Mouse (Mus musculus) effector memory CD4-positive, alpha-beta T cell, adult 7 months (primary cell): ENCODE measurements around the gene Rad51. TPM values are rescaled to one million over a fixed set of nuclear protein-coding genes. Genes with fewer than 3 reads are reported as not detected.

Experiments used
- polyA plus RNA-seq: library from polyadenylated mRNA; unstranded; fragments of 100-300 nt; shearing (Covaris generic); gene quantifications from one replicate; pipeline ENCODE4 v1.2.1, GENCODE M21; 2017

Rad51 gene
- polyA plus RNA-seq = 2.1 TPM

GRCm38 (mm10) chr2:119112438-119113112 lies at the start of gene Rad51:
Rad51 (plus strand) TSS chr2:119112793.

GRCm38 (mm10) chr2:119156681-119157572 lies 44.3 kb downstream of the Rad51 start, which contains the start of gene Rmdn3:
Rmdn3 (minus strand) TSS chr2:119157034.

GRCm38 (mm10) chr2:119166901-119167865 lies 54.6 kb downstream of the Rad51 start, which contains the start of gene Gchfr:
Gchfr (plus strand) TSS chr2:119167773.

GRCm38 (mm10) chr2:119173991-119174651 lies 61.5 kb downstream of the Rad51 start, which contains the start of gene Gm14137:
Gm14137 (plus strand) TSS chr2:119174509.

Other genes starting within 250 kb of the Rad51 start
- 16.6 TPM for gene Bahd1, start 212.4 kb upstream of the Rad51 start, polyA plus RNA-seq
- not detected for gene Chst14, start 186.3 kb upstream of the Rad51 start, polyA plus RNA-seq
- 11.3 TPM for gene Ccdc32, start 83.4 kb upstream of the Rad51 start, polyA plus RNA-seq
- gene Rpusd2, start 78.0 kb upstream of the Rad51 start, polyA plus RNA-seq = 3.2 TPM
- gene Knl1, start 65.7 kb upstream of the Rad51 start, polyA plus RNA-seq = 1.2 TPM
- gene Rmdn3, start 44.2 kb downstream of the Rad51 start, polyA plus RNA-seq = 25.3 TPM
- not detected for gene Gchfr, start 55.0 kb downstream of the Rad51 start, polyA plus RNA-seq
- gene Gm14137, start 61.7 kb downstream of the Rad51 start, polyA plus RNA-seq = not detected
- gene Zfyve19, start 95.8 kb downstream of the Rad51 start, polyA plus RNA-seq = 32.0 TPM
- gene Dnajc17, start 96.0 kb downstream of the Rad51 start, polyA plus RNA-seq = 17.9 TPM
- gene Ppp1r14d, start 117.1 kb downstream of the Rad51 start, polyA plus RNA-seq = not detected
- 0.39 TPM for gene Spint1, start 124.6 kb downstream of the Rad51 start, polyA plus RNA-seq
- gene Rhov, start 158.5 kb downstream of the Rad51 start, polyA plus RNA-seq = not detected
- gene Vps18, start 175.9 kb downstream of the Rad51 start, polyA plus RNA-seq = 10.1 TPM
- gene Dll4, start 213.0 kb downstream of the Rad51 start, polyA plus RNA-seq = not detected
- not detected for gene Chac1, start 238.4 kb downstream of the Rad51 start, polyA plus RNA-seq